Mouse (Mus musculus) adrenal gland (tissue): Measurements from ENCODE around the gene Gmcl1.

Source experiments
- intact Hi-C: fragments of 180-260 bp; cut with DNase I; formaldehyde crosslinking; loops from one replicate; pipeline ENCODE4 v1.15.1; 2025

Gene Gmcl1

GRCm38 (mm10) chr6:86665560-86666307 lies 67.4 kb downstream of the Gmcl1 start:
- intact Hi-C loops, result no loop called here

- intact Hi-C loops, result no loop called here
Observed at GRCm38 (mm10) chr6:86665076-86665475, 68.1 kb downstream of the Gmcl1 start.

DNA sequence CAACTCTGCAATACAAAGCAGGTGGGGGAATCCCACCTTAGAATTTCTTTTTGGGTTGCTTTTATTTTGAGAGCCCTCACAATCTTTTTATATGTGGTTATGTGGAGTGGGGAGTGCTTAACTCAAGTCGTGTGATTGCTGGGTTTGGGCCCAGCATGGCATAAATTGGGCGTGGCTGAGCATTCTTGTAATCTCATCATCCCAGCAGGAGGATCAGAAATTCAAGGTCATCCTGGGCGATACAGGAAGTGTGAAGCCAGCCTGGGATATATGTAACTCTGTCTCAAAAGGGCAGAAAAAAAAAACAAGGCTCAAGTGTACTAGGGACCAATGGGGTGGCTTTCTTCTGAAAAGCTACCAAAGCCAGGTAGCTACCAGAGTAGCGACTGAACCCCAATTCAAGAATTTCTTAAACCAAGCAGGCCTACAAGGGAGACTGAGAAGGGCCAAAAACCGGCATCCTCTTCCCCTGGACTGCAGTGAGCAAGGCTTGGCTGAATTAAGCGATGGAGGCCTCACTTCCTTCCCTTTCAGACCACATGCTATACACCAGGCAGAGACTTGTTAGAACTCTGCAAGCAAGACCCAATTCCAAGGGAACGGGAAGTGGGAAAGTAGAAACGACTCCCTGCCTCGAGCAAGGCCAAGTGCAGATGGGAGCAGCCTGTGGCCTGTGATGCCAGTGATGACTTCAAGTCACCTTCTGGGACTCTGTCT lies 72.9 kb downstream of the Gmcl1 start:
- intact Hi-C loops, result no loop called here

GRCm38 (mm10) chr6:86658501-86658900 lies 74.7 kb downstream of the Gmcl1 start:
- intact Hi-C loops, result loop anchor here (5.0 kb wide), 1 partner anchor 46 kb away; no protein-coding TSS in a partner anchor

DNA sequence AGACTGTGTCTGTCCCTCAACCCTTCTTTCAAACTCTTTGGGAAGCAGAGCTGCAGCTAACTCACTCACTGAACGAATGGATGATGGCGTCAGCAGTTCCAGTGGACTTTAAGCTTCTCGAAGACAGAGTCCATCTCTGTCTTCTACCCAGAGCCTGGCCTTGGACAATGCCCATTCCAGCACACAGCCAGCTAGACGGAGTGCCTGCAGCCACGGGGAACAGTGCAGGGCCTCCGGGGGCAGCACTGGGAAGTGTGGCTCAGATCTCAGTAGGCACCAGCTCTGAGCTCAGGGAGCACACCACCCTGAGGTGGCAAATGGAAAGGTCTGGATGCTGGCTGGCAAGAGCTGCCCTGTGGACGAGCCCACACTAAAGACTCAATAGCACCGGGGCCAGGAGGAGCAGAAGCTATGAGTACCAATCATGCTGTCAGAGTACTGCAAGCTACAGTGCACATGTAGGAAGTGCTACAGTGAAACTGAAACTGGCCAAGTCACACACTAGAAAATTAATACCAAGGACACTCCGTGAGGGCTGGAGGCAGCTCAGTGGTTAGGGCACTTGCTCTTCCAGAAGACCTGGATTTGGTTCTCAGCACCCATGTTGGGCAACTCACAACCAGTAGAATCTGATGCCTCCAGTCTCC lies 78.8 kb downstream of the Gmcl1 start:
- intact Hi-C loops, result no loop called here

- intact Hi-C loops, result no loop called here
Observed at GRCm38 (mm10) chr6:86653026-86653425, 80.2 kb downstream of the Gmcl1 start.

- intact Hi-C loops, result no loop called here
Observed at GRCm38 (mm10) chr6:86646143-86646542, 87.0 kb downstream of the Gmcl1 start.

GRCm38 (mm10) chr6:86645551-86645950 lies 87.6 kb downstream of the Gmcl1 start:
- intact Hi-C loops, result no loop called here

DNA sequence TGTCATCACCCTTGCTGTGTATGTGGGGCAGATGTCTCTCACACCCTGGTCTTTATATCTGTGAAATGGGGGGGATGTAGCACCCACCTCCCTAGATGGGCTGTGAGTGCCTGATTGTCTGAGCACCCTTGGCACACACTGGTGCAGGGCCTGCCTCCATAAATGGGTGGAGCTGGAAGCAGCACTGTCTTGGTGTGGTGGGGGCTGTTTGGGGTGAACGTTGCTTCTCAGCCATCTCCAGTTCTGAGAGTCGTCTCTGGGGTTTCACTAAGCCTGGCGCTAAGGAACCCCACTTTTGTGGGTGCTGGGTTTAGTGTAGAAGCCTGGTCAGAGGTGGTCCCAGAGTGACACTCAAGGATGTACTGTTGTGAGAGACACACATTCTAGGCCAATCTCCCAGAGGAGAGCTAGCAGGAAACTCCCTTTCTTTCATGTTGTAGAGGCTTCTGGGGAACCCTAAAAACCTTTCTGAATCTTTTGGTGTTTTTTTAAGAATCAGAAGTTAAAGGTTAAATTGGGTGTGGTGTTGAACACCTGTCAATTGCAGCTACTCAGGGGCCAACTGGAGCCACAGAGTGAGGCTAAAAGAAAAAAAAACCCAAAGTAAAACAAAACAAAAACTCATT lies 88.3 kb downstream of the Gmcl1 start:
- intact Hi-C loops, result no loop called here
